Mouse (Mus musculus) midbrain, embryonic 14.5 days (tissue): ENCODE measurements at regions not wholly inside any gene's neighbourhood (a gene's known extent, or its start where the extent isn't known, plus 50 kb on each side); places are given as distances from the start of the nearest gene placed in this dataset.

Source experiments
- ATAC-seq: fragments of 200-750 bp; cut with Nextera tagmentation; 2 replicates; pipeline ENCODE4 v1.8.0; 2017; ENCODE audit warnings: moderate number of reproducible peaks, moderate library complexity; ENCODE audit not compliant: low FRiP score, low TSS enrichment
- DNase-seq: peaks from one replicate; pipeline ENCODE4 v3.0.0-alpha.2; 2015
- H3K27ac ChIP-seq: fragments of 300-500 bp; sonication (generic); replicated peaks from 2 replicates; pipeline ENCODE4 v1.5.1; 2014; ENCODE audit warnings: mild to moderate bottlenecking, low read depth, low read length, moderate library complexity
- H3K27me3 ChIP-seq: fragments of 300-500 bp; sonication (generic); 2 replicates; pipeline ENCODE4 v1.6.1; 2014; ENCODE audit warnings: low read length, control low read depth, mixed read lengths; ENCODE audit not compliant: control insufficient read depth, insufficient read depth
- H3K36me3 ChIP-seq: fragments of 300-500 bp; sonication (generic); 2 replicates; pipeline ENCODE4 v1.6.1; 2014; ENCODE audit warnings: low read length, control low read depth; ENCODE audit not compliant: control insufficient read depth, insufficient read depth
- H3K4me1 ChIP-seq: fragments of 300-500 bp; sonication (generic); 2 replicates; pipeline ENCODE4 v1.6.1; 2014; ENCODE audit warnings: mild to moderate bottlenecking, antibody characterized with exemption, low read length, control low read depth; ENCODE audit not compliant: control insufficient read depth, insufficient read depth
- H3K4me2 ChIP-seq: fragments of 300-500 bp; sonication (generic); 2 replicates; pipeline ENCODE4 v1.6.1; 2014; ENCODE audit warnings: mild to moderate bottlenecking, low read length, moderate library complexity
- H3K4me3 ChIP-seq: fragments of 300-500 bp; sonication (generic); replicated peaks from 2 replicates; pipeline ENCODE4 v1.5.1; 2014; ENCODE audit warnings: low read depth, low read length
- H3K9ac ChIP-seq: fragments of 300-500 bp; sonication (generic); replicated peaks from 2 replicates; pipeline ENCODE4 v1.6.1; 2014; ENCODE audit warnings: mild to moderate bottlenecking, low read length, moderate library complexity
- H3K9me3 ChIP-seq: fragments of 300-500 bp; sonication (generic); 2 replicates; pipeline ENCODE4 v1.6.1; 2016; ENCODE audit warnings: low read length, control low read depth, mixed read lengths; ENCODE audit not compliant: control insufficient read depth
- WGBS: fragments of 180-500 bp; shearing (Covaris S2); extraction: QIAGEN DNeasy Blood & Tissue Kit; methylation state at CpG from one replicate; pipeline ENCODE4 v1.1.7; 2014; 5-methylcytosine and 5-hydroxymethylcytosine counted together

GRCm38 (mm10) chr4:131488246-131488645 is 349.8 kb downstream of the Ptpru start:
- Histone ChIP-seq H3K27me3 (no peaks in the 10 kb centered on the region), H3K4me2 (no peak overlapping the region), H3K9me3 (no peaks in the 10 kb centered on the region), H3K36me3 (no peaks in the 10 kb centered on the region), H3K4me3 (no peak overlapping the region), H3K9ac (no peak overlapping the region), H3K4me1 (peaks cover 43% of the 10 kb centered on the region), H3K27ac (no peak overlapping the region)
- DNase-seq (no peak), ATAC-seq (no peak)
- WGBS, result 57% methylated on average over 6 of the region's 6 CpGs

- no peaks in the 10 kb centered on the region for H3K27me3 ChIP-seq
- no peak overlapping the region for H3K27ac ChIP-seq
- no peak for DNase-seq
- 67% methylated on average over 3 of the region's 3 CpGs for WGBS
- no peak overlapping the region for H3K4me3 ChIP-seq
- H3K9ac ChIP-seq, result no peak overlapping the region
- no peaks in the 10 kb centered on the region for H3K9me3 ChIP-seq
- peaks cover 45% of the 10 kb centered on the region for H3K4me1 ChIP-seq
- no peaks in the 10 kb centered on the region for H3K36me3 ChIP-seq
- ATAC-seq, result no peak
- H3K4me2 ChIP-seq, result no peak overlapping the region
Measured at GRCm38 (mm10) chr4:131489056-131489455, 349.0 kb downstream of the Ptpru start.

- 27% methylated on average over 4 of the region's 4 CpGs for whole genome bisulfite sequencing
- Histone ChIP-seq H3K27ac (peak overlapping the region; percentile 74), H3K27me3 (no peaks in the 10 kb centered on the region), H3K4me2 (no peak overlapping the region), H3K4me3 (no peak overlapping the region), H3K9me3 (no peaks in the 10 kb centered on the region), H3K9ac (no peak overlapping the region), H3K4me1 (peaks cover 35% of the 10 kb centered on the region), H3K36me3 (no peaks in the 10 kb centered on the region)
- DNase-seq (peak; percentile 75), ATAC-seq (peak; percentile 27; the same call in 1 of the 2 replicates)
Measured at GRCm38 (mm10) chr4:131491960-131492359, 346.1 kb downstream of the Ptpru start.

- Histone ChIP-seq H3K9me3 (no peaks in the 10 kb centered on the region), H3K9ac (no peak overlapping the region), H3K4me2 (no peak overlapping the region), H3K27me3 (no peaks in the 10 kb centered on the region), H3K27ac (0 out of 2 replicates have a peak overlapping the region, but pooled peaks have one; percentile 32), H3K4me1 (peaks cover 28% of the 10 kb centered on the region), H3K36me3 (no peaks in the 10 kb centered on the region), H3K4me3 (no peak overlapping the region)
- peak; percentile 70 for DNase-seq
- 36% methylated on average over 4 of the region's 4 CpGs for WGBS
- ATAC-seq, result peak; percentile 50; the same call in 1 of the 2 replicates
Measured at GRCm38 (mm10) chr4:131493726-131494125, 344.4 kb downstream of the Ptpru start.

GRCm38 (mm10) chr4:131496900-131497299 is 341.2 kb downstream of the Ptpru start:
- no peaks in the 10 kb centered on the region for H3K27me3 ChIP-seq
- 65% methylated on average over 5 of the region's 5 CpGs for WGBS
- H3K4me2 ChIP-seq, result no peak overlapping the region
- no peak for ATAC-seq
- no peaks in the 10 kb centered on the region for H3K9me3 ChIP-seq
- no peak overlapping the region for H3K27ac ChIP-seq
- H3K4me3 ChIP-seq, result no peak overlapping the region
- peaks cover 26% of the 10 kb centered on the region for H3K4me1 ChIP-seq
- no peak for DNase-seq
- H3K36me3 ChIP-seq, result no peaks in the 10 kb centered on the region
- no peak overlapping the region for H3K9ac ChIP-seq

- 84% methylated on average over 10 of the region's 10 CpGs for WGBS
- peaks cover 3% of the 10 kb centered on the region; the same call in 1 of the 2 replicates for H3K4me1 ChIP-seq
Measured at GRCm38 (mm10) chr4:131500928-131501650, 337.0 kb downstream of the Ptpru start.

GRCm38 (mm10) chr4:131508154-131508553 is 329.9 kb downstream of the Ptpru start:
- Histone ChIP-seq H3K4me3 (no peak overlapping the region), H3K36me3 (no peaks in the 10 kb centered on the region), H3K27me3 (no peaks in the 10 kb centered on the region), H3K9me3 (no peaks in the 10 kb centered on the region), H3K4me1 (no peaks in the 10 kb centered on the region), H3K27ac (no peak overlapping the region), H3K4me2 (no peak overlapping the region), H3K9ac (no peak overlapping the region)
- ATAC-seq (no peak), DNase-seq (no peak)
- WGBS, result 78% methylated on average over 7 of the region's 7 CpGs

More at GRCm38 (mm10) chr4:131500928-131501650, 337.0 kb downstream of the Ptpru start:
- Histone ChIP-seq H3K27me3 (no peaks in the 10 kb centered on the region), H3K36me3 (no peaks in the 10 kb centered on the region), H3K27ac (no peak overlapping the region), H3K9ac (no peak overlapping the region), H3K4me3 (no peak overlapping the region), H3K4me2 (no peak overlapping the region), H3K9me3 (no peaks in the 10 kb centered on the region)
- ATAC-seq, result no peak
- no peak for DNase-seq

GRCm38 (mm10) chr4:131511586-131511985 is 326.5 kb downstream of the Ptpru start:
- H3K4me2 ChIP-seq, result no peak overlapping the region
- no peaks in the 10 kb centered on the region for H3K4me1 ChIP-seq
- DNase-seq, result no peak
- ATAC-seq, result no peak
- no peaks in the 10 kb centered on the region for H3K36me3 ChIP-seq
- H3K27me3 ChIP-seq, result no peaks in the 10 kb centered on the region
- H3K9ac ChIP-seq, result no peak overlapping the region
- no peak overlapping the region for H3K27ac ChIP-seq
- no peaks in the 10 kb centered on the region for H3K9me3 ChIP-seq
- WGBS, result 79% methylated on average over 3 of the region's 3 CpGs
- H3K4me3 ChIP-seq, result no peak overlapping the region

GRCm38 (mm10) chr4:131512768-131513167 is 325.3 kb downstream of the Ptpru start:
- Histone ChIP-seq H3K9me3 (no peaks in the 10 kb centered on the region), H3K4me1 (no peaks in the 10 kb centered on the region), H3K27ac (peak overlapping the region; percentile 60), H3K9ac (no peak overlapping the region), H3K4me3 (no peak overlapping the region), H3K36me3 (no peaks in the 10 kb centered on the region), H3K27me3 (no peaks in the 10 kb centered on the region), H3K4me2 (no peak overlapping the region)
- DNase-seq (peak; percentile 53), ATAC-seq (no peak)
- WGBS, result 59% methylated on average over 7 of the region's 7 CpGs
